Mouse (Mus musculus) adipocyte (in vitro differentiated cells): ENCODE measurements at regions not wholly inside any gene's neighbourhood (a gene's known extent, or its start where the extent isn't known, plus 50 kb on each side); places are given as distances from the start of the nearest gene placed in this dataset.

Experiments used
- DNase-seq: peaks from one replicate; pipeline ENCODE4 v3.0.0-alpha.2; 2016; ENCODE audit warnings: low spot score

GRCm38 (mm10) chr3:36743399-36743798, 53.4 kb upstream of the Trpc3 start:
- DNase-seq = no peak

GRCm38 (mm10) chr3:36754358-36754950, 64.5 kb upstream of the Trpc3 start:
- no peak for DNase-seq

- DNase-seq = no peak
Measured at GRCm38 (mm10) chr3:36762065-36762653, 72.2 kb upstream of the Trpc3 start.

GRCm38 (mm10) chr3:36762847-36763246, 72.9 kb upstream of the Trpc3 start:
- peak; percentile 6 for DNase-seq

GRCm38 (mm10) chr3:36764741-36765140, 74.8 kb upstream of the Trpc3 start:
- DNase-seq = no peak

- no peak for DNase-seq
Measured at GRCm38 (mm10) chr3:36770096-36770495, 80.1 kb upstream of the Trpc3 start.

GRCm38 (mm10) chr3:36771011-36771410, 81.0 kb upstream of the Trpc3 start:
- no peak for DNase-seq

- no peak for DNase-seq
Measured at GRCm38 (mm10) chr3:36774023-36774422, 84.1 kb upstream of the Trpc3 start.

- no peak for DNase-seq
Measured at GRCm38 (mm10) chr3:36778448-36778847, 84.5 kb upstream of the 4932438A13Rik start.

GRCm38 (mm10) chr3:36786581-36786980, 76.3 kb upstream of the 4932438A13Rik start:
- no peak for DNase-seq

GRCm38 (mm10) chr3:36790245-36790644, 72.7 kb upstream of the 4932438A13Rik start:
- DNase-seq = no peak

- no peak for DNase-seq
Measured at GRCm38 (mm10) chr3:36797025-36797424, 65.9 kb upstream of the 4932438A13Rik start.

GRCm38 (mm10) chr3:36798160-36798823, 64.6 kb upstream of the 4932438A13Rik start:
- no peak for DNase-seq

GRCm38 (mm10) chr3:36810528-36810927, 52.4 kb upstream of the 4932438A13Rik start:
- no peak for DNase-seq
